In the genomic region with DNA sequence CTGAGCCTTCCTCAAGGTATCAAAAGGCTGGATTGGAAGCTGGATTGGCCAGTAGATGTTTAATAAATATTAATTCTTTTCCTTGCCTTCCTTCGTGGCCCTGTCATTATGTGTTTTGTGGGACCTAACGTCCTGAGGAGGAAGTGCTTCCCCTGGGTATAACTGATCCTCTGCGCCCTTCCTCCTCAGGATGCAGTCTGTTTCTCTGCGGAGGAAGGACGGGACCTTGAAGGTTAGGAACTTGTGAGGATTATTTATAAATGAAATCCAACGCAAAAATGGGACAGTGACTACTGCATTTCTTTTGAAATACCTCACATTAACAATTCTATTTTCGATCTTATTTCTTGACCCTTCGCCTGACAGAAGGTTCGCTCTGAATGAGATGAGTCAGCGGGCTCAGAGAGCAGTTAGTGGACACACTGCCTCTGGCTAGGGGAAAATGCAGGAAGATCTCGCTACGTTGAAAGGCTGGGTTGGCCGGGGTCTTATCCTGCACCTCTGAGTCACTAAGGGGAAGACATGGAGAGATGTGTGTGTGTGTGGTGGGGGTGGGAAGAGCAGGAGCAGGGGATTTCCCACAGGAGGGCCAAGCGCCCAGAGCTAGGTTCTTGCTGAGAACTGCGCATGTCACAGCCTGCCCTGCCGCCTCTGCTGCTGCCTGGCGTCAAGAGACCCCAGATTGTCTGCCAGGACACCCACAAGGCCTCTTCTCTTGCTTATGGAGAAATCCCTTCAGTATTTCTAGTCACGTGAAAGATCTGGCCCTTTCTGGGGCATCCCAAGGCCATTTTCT, we compare ENCODE assay signal across 10 mouse cellular contexts. TPM values are rescaled to one million over a fixed set of nuclear protein-coding genes. Genes with fewer than 3 reads are reported as not detected.
DNase-seq lines count a peak whose midpoint lies in the region; ATAC-seq and TF ChIP-seq lines count a peak whose summit lies in the region.
"Had no signal": no experiment of that assay in that cellular context is flagged by ENCODE, and none has a peak within 500 bp of the region (broad histone marks: within the 10 kb centered on the region; RNA-seq: fewer than 3 reads in every experiment).

No protein-coding gene starts in this region.

- H3K36me3 ChIP-seq in lung, embryonic 14.5 days (ENCODE audit: insufficient read depth): no peaks in the 10 kb centered on the region
- no peaks in the 10 kb centered on the region for H3K36me3 ChIP-seq in stomach, embryonic 16.5 days (ENCODE audit: control insufficient read depth, insufficient read depth, low read length)
- no peaks in the 10 kb centered on the region for H3K36me3 ChIP-seq in midbrain, postnatal 0 days (ENCODE audit: insufficient read depth, low read length)

- DNase-seq in lung, embryonic 14.5 days: no peak
- DNase-seq in lung, postnatal 10 days: no peak
- peak; percentile 48 for DNase-seq in heart, postnatal 4 days
- no peak for DNase-seq in layer of hippocampus, adult 9-11 months
- DNase-seq in midbrain, postnatal 0 days (ENCODE audit: low spot score): no peak
- no peak for DNase-seq in left cerebral cortex, postnatal 4 days
- DNase-seq: retina, postnatal 1 day had no signal

- no peak for ATAC-seq in lung, embryonic 14.5 days (ENCODE audit: insufficient read depth)
- no peak for ATAC-seq in stomach, embryonic 16.5 days (ENCODE audit: insufficient read depth, low FRiP score)
- ATAC-seq in midbrain, postnatal 0 days (ENCODE audit: low FRiP score): no peak

- no peaks in the 10 kb centered on the region for H3K9me3 ChIP-seq in lung, embryonic 14.5 days (ENCODE audit: low read depth, low read length)
- no peaks in the 10 kb centered on the region for H3K9me3 ChIP-seq in stomach, embryonic 16.5 days (replicated peaks; ENCODE audit: control insufficient read depth, low read length)
- H3K9me3 ChIP-seq in midbrain, postnatal 0 days (ENCODE audit: low read length): no peaks in the 10 kb centered on the region

- intact Hi-C loops in left cerebral cortex, postnatal 4 days (cut with DNase I): no loop called here

- no peak overlapping the region for H3K4me3 ChIP-seq in lung, embryonic 14.5 days (ENCODE audit: low read depth, low read length)
- H3K4me3 ChIP-seq in bone marrow, adult 2 months (replicated peaks; ENCODE audit: control insufficient read depth, low read depth, low read length): peak overlapping the region; percentile 75
- H3K4me3 ChIP-seq in stomach, embryonic 16.5 days (replicated peaks; ENCODE audit: low read length): no peak overlapping the region
- H3K4me3 ChIP-seq in midbrain, postnatal 0 days (ENCODE audit: low read depth, low read length): no peak overlapping the region

- peak; percentile 38; the same call in 1 of the 2 replicates for TF ChIP-seq POLR2A in bone marrow, adult 2 months (IDR thresholded peaks at IDR 0.05; ENCODE audit: borderline replicate concordance, control insufficient read depth, low read depth, low read length)

- H3K9ac ChIP-seq in lung, embryonic 14.5 days: no peak overlapping the region
- H3K9ac ChIP-seq in stomach, embryonic 16.5 days (ENCODE audit: low read length): no peak overlapping the region; the same call in 1 of the 2 replicates
- H3K9ac ChIP-seq in midbrain, postnatal 0 days (replicated peaks; ENCODE audit: low read length, poor library complexity, severe bottlenecking): no peak overlapping the region

- no peak for TF ChIP-seq CTCF in lung, embryonic 14.5 days (IDR thresholded peaks at IDR 0.05; ENCODE audit: low read depth)
- TF ChIP-seq CTCF in bone marrow, adult 2 months (IDR thresholded peaks at IDR 0.05; ENCODE audit: control insufficient read depth, insufficient read depth, low read length): no peak
- TF ChIP-seq CTCF in midbrain, postnatal 0 days (IDR thresholded peaks at IDR 0.05): no peak

- H3K4me1 ChIP-seq in lung, embryonic 14.5 days (ENCODE audit: insufficient read depth): peaks cover 8% of the 10 kb centered on the region; the same call in 1 of the 2 replicates
- H3K4me1 ChIP-seq in bone marrow, adult 2 months (ENCODE audit: control insufficient read depth, insufficient read depth, low read length): peaks cover 2% of the 10 kb centered on the region; the same call in 1 of the 2 replicates
- H3K4me1 ChIP-seq in stomach, embryonic 16.5 days (ENCODE audit: control insufficient read depth, insufficient read depth, low read length): peaks cover 22% of the 10 kb centered on the region
- H3K4me1 ChIP-seq in midbrain, postnatal 0 days (ENCODE audit: insufficient read depth, low read length): 0 out of 2 replicates have a peak, but pooled peaks cover 4% of the 10 kb centered on the region

- H3K4me2 ChIP-seq in lung, embryonic 14.5 days: peak overlapping the region; percentile 36; the same call in 1 of the 2 replicates
- H3K4me2 ChIP-seq in stomach, embryonic 16.5 days (ENCODE audit: low read depth, low read length): no peak overlapping the region; the same call in 1 of the 2 replicates
- no peak overlapping the region for H3K4me2 ChIP-seq in midbrain, postnatal 0 days (ENCODE audit: low read depth, low read length, poor library complexity, severe bottlenecking)

- no peaks in the 10 kb centered on the region for H3K27me3 ChIP-seq in lung, embryonic 14.5 days (ENCODE audit: insufficient read depth, low read length)
- H3K27me3 ChIP-seq in stomach, embryonic 16.5 days (ENCODE audit: control insufficient read depth, insufficient read depth, low read length): no peaks in the 10 kb centered on the region
- no peaks in the 10 kb centered on the region for H3K27me3 ChIP-seq in midbrain, postnatal 0 days (ENCODE audit: insufficient read depth, low read length)

- H3K27ac ChIP-seq in lung, embryonic 14.5 days (ENCODE audit: low read depth): peak overlapping the region; percentile 48
- H3K27ac ChIP-seq in bone marrow, adult 2 months (ENCODE audit: control insufficient read depth, insufficient read depth, low read depth, low read length, poor library complexity): peak overlapping the region; percentile 75
- peak overlapping the region; percentile 26; the same call in 1 of the 2 replicates for H3K27ac ChIP-seq in stomach, embryonic 16.5 days (ENCODE audit: low read length)
- H3K27ac ChIP-seq in midbrain, postnatal 0 days (ENCODE audit: low read depth, low read length): no peak overlapping the region

- WGBS in lung, embryonic 14.5 days: 66% methylated on average over 18 of the region's 18 CpGs
- 3% methylated on average over 18 of the region's 18 CpGs for WGBS in bone marrow, adult 2 months
- WGBS in stomach, embryonic 16.5 days: 66% methylated on average over 18 of the region's 18 CpGs
- WGBS in midbrain, postnatal 0 days: 79% methylated on average over 18 of the region's 18 CpGs

RNA-seq across cellular contexts. Expression of a gene that starts 3.2 kb away (rescaled TPM):
- polyA plus RNA-seq in lung, embryonic 14.5 days (2014; fragmentation: Nextera tagmentation; extraction: Ambion mirVana): 71.9 and 72.6 TPM in 2 replicates
- 251 and 531 TPM in 2 replicates for polyA plus RNA-seq in bone marrow, adult 2 months (2011; ENCODE audit: insufficient read depth, insufficient read length, low replicate concordance, missing spikeins)
- 10 to 100 TPM; 33.6 to 39.4 TPM for total RNA-seq in heart, postnatal 4 days (2021)
- polyA plus RNA-seq in stomach, embryonic 16.5 days (2015; fragmentation: Nextera tagmentation; extraction: Ambion mirVana): 57.8 and 69.5 TPM in 2 replicates
- total RNA-seq in midbrain, postnatal 0 days (2014; rRNA removed): 8.3 and 9.0 TPM in 2 replicates
- 16.1 and 19.0 TPM in 2 replicates for polyA plus RNA-seq in midbrain, postnatal 0 days (2015; fragmentation: Nextera tagmentation; extraction: Ambion mirVana)
- 10 to 100 TPM; 24.4 to 28.9 TPM for total RNA-seq in left cerebral cortex, postnatal 4 days (2021)

RNA-seq across cellular contexts. Expression of a gene that starts 14.9 kb away (rescaled TPM):
- polyA plus RNA-seq in lung, embryonic 14.5 days (2014; fragmentation: Nextera tagmentation; extraction: Ambion mirVana): not detected in 2 replicates
- 0.27 and 0.42 TPM in 2 replicates for polyA plus RNA-seq in bone marrow, adult 2 months (2011; ENCODE audit: insufficient read depth, insufficient read length, low replicate concordance, missing spikeins)
- not detected for total RNA-seq in heart, postnatal 4 days (2021)
- polyA plus RNA-seq in stomach, embryonic 16.5 days (2015; fragmentation: Nextera tagmentation; extraction: Ambion mirVana): 0.06 TPM in 1 of 2 replicates, not detected in the other
- 0.05 and 0.19 TPM in 2 replicates for total RNA-seq in midbrain, postnatal 0 days (2014; rRNA removed)
- 0.37 and 0.84 TPM in 2 replicates for polyA plus RNA-seq in midbrain, postnatal 0 days (2015; fragmentation: Nextera tagmentation; extraction: Ambion mirVana)
- total RNA-seq in left cerebral cortex, postnatal 4 days (2021): 1 to 10 TPM in 1 of 2 experiments, under 1 TPM in 1; 0.50 to 1.0 TPM
- polyA plus RNA-seq: intestine, embryonic 14.5 days had no signal

RNA-seq across cellular contexts. Expression of a gene that starts 16.5 kb away (rescaled TPM):
- 1.1 TPM in 2 replicates for polyA plus RNA-seq in lung, embryonic 14.5 days (2014; fragmentation: Nextera tagmentation; extraction: Ambion mirVana)
- 4.8 and 11.3 TPM in 2 replicates for polyA plus RNA-seq in bone marrow, adult 2 months (2011; ENCODE audit: insufficient read depth, insufficient read length, low replicate concordance, missing spikeins)
- under 1 TPM in 1 of 2 experiments, not detected in 1; 0.20 TPM for total RNA-seq in heart, postnatal 4 days (2021)
- polyA plus RNA-seq in stomach, embryonic 16.5 days (2015; fragmentation: Nextera tagmentation; extraction: Ambion mirVana): 41.0 and 44.8 TPM in 2 replicates
- total RNA-seq in midbrain, postnatal 0 days (2014; rRNA removed): not detected in 2 replicates
- not detected in 2 replicates for polyA plus RNA-seq in midbrain, postnatal 0 days (2015; fragmentation: Nextera tagmentation; extraction: Ambion mirVana)
- total RNA-seq in left cerebral cortex, postnatal 4 days (2021): under 1 TPM; 0.56 to 0.64 TPM
